Mouse (Mus musculus): ENCODE results near the gene Tnfaip8l1. TPM values are rescaled to one million over a fixed set of nuclear protein-coding genes. Genes with fewer than 3 reads are reported as not detected.
A peak's percentile ranks its signal among the peaks of the same experiment; 100 is the strongest.

Tnfaip8l1 gene
- polyA plus RNA-seq, 1 experiment from 2014 or later: 9.5 TPM

GRCm38 (mm10) chr17:56164510-56164909 is 2.2 kb downstream of the Tnfaip8l1 start:
- WGBS: 67% methylated on average over 3 of the region's 3 CpGs
- Histone ChIP-seq H3K27ac (replicated peaks) (no peak overlapping the region), H3K4me2 (no peak overlapping the region), H3K27me3 (peaks cover 9% of the 10 kb centered on the region; the same call in 1 of the 2 replicates), H3K4me3 (no peak overlapping the region), H3K9ac (no peak overlapping the region), H3K9me3 (no peaks in the 10 kb centered on the region), H3K4me1 (replicated peaks) (peaks cover 19% of the 10 kb centered on the region), H3K36me3 (no peaks in the 10 kb centered on the region)
- ATAC-seq (ENCODE audit: low FRiP score, low read depth): no peak

GRCm38 (mm10) chr17:56165671-56166070 is 3.4 kb downstream of the Tnfaip8l1 start:
- ATAC-seq (ENCODE audit: low FRiP score, low read depth): no peak
- 0 out of 2 replicates have a peak overlapping the region, but pooled peaks have one; percentile 16 for H3K4me2 ChIP-seq
- no peak overlapping the region; the same call in 1 of the 2 replicates for H3K27ac ChIP-seq (replicated peaks)

GRCm38 (mm10) chr17:56169830-56170229 is 7.6 kb downstream of the Tnfaip8l1 start:
- no peaks in the 10 kb centered on the region; the same call in 1 of the 2 replicates for H3K36me3 ChIP-seq
- H3K4me3 ChIP-seq: no peak overlapping the region
- no peaks in the 10 kb centered on the region for H3K9me3 ChIP-seq
- peaks cover 16% of the 10 kb centered on the region for H3K4me1 ChIP-seq (replicated peaks)
- H3K27ac ChIP-seq (replicated peaks): no peak overlapping the region
- WGBS: 63% methylated on average over 6 of the region's 6 CpGs
- no peaks in the 10 kb centered on the region for H3K27me3 ChIP-seq
- H3K4me2 ChIP-seq: 0 out of 2 replicates have a peak overlapping the region, but pooled peaks have one; percentile 4
- no peak for ATAC-seq (ENCODE audit: low FRiP score, low read depth)
- no peak overlapping the region for H3K9ac ChIP-seq

More at GRCm38 (mm10) chr17:56165671-56166070, 3.4 kb downstream of the Tnfaip8l1 start:
- Histone ChIP-seq H3K4me3 (no peak overlapping the region), H3K4me1 (replicated peaks) (peaks cover 24% of the 10 kb centered on the region), H3K9me3 (no peaks in the 10 kb centered on the region), H3K9ac (no peak overlapping the region), H3K36me3 (no peaks in the 10 kb centered on the region), H3K27me3 (peaks cover 9% of the 10 kb centered on the region; the same call in 1 of the 2 replicates)
- WGBS: 28% methylated on average over 11 of the region's 11 CpGs

GRCm38 (mm10) chr17:56170636-56171035 is 8.4 kb downstream of the Tnfaip8l1 start:
- Histone ChIP-seq H3K36me3 (no peaks in the 10 kb centered on the region; the same call in 1 of the 2 replicates), H3K9me3 (no peaks in the 10 kb centered on the region), H3K4me1 (replicated peaks) (peaks cover 13% of the 10 kb centered on the region), H3K9ac (no peak overlapping the region), H3K27ac (replicated peaks) (peak overlapping the region; percentile 53; the same call in 1 of the 2 replicates), H3K27me3 (no peaks in the 10 kb centered on the region), H3K4me2 (peak overlapping the region; percentile 3; the same call in 1 of the 2 replicates), H3K4me3 (no peak overlapping the region)
- ATAC-seq (ENCODE audit: low FRiP score, low read depth): peak; percentile 32; the same call in 1 of the 2 replicates
- WGBS: 19% methylated on average over 10 of the region's 10 CpGs

GRCm38 (mm10) chr17:56171456-56171855 is 9.2 kb downstream of the Tnfaip8l1 start:
- Histone ChIP-seq H3K4me2 (no peak overlapping the region), H3K9ac (no peak overlapping the region), H3K36me3 (peaks cover 4% of the 10 kb centered on the region), H3K4me1 (replicated peaks) (peaks cover 10% of the 10 kb centered on the region), H3K9me3 (no peaks in the 10 kb centered on the region), H3K4me3 (no peak overlapping the region), H3K27ac (replicated peaks) (no peak overlapping the region), H3K27me3 (no peaks in the 10 kb centered on the region)
- 63% methylated on average over 9 of the region's 9 CpGs for WGBS
- no peak for ATAC-seq (ENCODE audit: low FRiP score, low read depth)

DNA sequence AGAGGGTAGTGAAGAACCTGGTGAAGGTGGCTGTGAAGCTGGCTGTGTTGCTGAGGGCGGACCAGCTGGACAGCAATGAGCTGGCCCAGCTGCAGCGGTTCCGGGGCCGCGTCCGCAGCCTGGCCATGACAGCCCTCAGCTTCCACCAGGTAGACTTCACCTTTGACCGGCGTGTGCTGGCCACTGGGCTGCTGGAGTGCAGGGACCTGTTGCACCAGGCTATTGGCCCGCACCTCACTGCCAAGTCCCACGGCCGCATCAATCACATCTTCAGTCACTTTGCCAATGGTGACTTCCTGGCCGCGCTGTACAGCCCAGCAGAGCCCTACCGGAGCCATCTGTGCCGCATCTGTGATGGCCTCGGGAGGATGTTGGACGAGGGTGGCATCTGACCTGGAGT is 9.6 kb downstream of the Tnfaip8l1 start:
- ATAC-seq (ENCODE audit: low FRiP score, low read depth): no peak
- 91% methylated on average over 17 of the region's 17 CpGs for WGBS
- Histone ChIP-seq H3K9me3 (no peaks in the 10 kb centered on the region), H3K36me3 (peaks cover 8% of the 10 kb centered on the region), H3K9ac (no peak overlapping the region), H3K4me3 (no peak overlapping the region), H3K27me3 (no peaks in the 10 kb centered on the region), H3K4me2 (no peak overlapping the region), H3K4me1 (replicated peaks) (peaks cover 10% of the 10 kb centered on the region), H3K27ac (replicated peaks) (no peak overlapping the region)

GRCm38 (mm10) chr17:56173401-56174046 is 11.2 kb downstream of the Tnfaip8l1 start:
- 67% methylated on average over 10 of the region's 10 CpGs for WGBS
- H3K27ac ChIP-seq (replicated peaks): no peak overlapping the region
- ATAC-seq (ENCODE audit: low FRiP score, low read depth): no peak
- no peaks in the 10 kb centered on the region for H3K9me3 ChIP-seq
- no peak overlapping the region for H3K4me3 ChIP-seq
- H3K4me2 ChIP-seq: no peak overlapping the region
- H3K27me3 ChIP-seq: no peaks in the 10 kb centered on the region
- H3K4me1 ChIP-seq (replicated peaks): peaks cover 10% of the 10 kb centered on the region
- H3K36me3 ChIP-seq: peaks cover 23% of the 10 kb centered on the region
- no peak overlapping the region for H3K9ac ChIP-seq

DNA sequence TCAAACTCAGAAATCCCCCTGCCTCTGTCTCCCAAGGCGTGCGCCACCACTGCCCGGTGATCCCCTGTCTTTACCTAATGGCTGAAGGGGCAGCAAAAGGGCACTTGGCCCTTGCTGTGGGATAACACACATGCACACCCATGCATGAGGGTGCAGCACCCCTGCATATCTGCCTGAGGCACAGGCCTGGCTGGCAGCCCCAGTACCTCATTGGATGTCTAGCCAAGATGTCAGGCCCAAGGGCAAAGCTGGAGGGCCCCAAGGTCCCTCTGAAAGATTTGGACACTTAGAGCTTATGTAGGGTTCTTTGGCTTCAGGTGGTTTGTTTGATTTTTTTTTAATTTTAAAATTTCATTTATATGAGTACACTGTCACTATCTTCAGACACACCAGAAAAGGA is 13.1 kb downstream of the Tnfaip8l1 start:
- H3K27ac ChIP-seq (replicated peaks): no peak overlapping the region
- H3K9me3 ChIP-seq: no peaks in the 10 kb centered on the region
- no peak for ATAC-seq (ENCODE audit: low FRiP score, low read depth)
- peaks cover 7% of the 10 kb centered on the region for H3K4me1 ChIP-seq (replicated peaks)
- H3K4me2 ChIP-seq: no peak overlapping the region
- H3K36me3 ChIP-seq: peaks cover 31% of the 10 kb centered on the region
- WGBS: 99% methylated on average over 3 of the region's 3 CpGs
- H3K4me3 ChIP-seq: no peak overlapping the region
- no peaks in the 10 kb centered on the region for H3K27me3 ChIP-seq
- H3K9ac ChIP-seq: no peak overlapping the region

DNA sequence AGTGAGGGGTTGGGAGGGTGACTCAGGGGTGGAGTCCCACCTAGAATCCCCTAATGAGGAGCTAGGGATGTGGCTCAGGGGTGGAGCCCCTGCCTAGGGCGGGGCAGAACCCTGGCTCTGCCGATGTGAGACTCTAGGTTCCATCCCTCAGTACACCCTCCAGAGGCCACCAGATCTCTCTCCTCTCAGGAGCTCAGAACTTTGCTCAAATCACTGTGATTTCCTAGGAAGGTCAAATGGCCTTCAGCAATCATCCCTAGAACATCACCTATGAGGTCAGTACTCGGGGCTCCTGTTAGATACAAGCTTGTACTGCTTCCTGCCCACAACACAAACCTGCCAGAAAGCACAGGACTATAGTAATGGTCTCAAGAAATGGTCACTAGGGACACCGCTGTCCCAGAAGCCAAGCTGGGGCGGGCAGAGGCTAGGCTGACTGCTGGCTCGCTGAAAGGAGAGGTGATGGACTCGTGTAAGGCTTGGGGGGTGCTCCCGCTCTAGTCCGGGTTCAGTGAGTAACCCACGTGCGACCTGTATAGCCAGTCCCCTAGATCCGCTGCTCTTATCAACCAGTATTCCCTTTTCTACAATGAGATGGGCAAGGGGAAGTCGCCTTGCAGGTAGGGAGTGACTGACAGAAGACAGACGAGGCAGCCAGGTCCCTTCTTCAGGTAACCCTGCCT is 20.8 kb downstream of the Tnfaip8l1 start:
- peak overlapping the region; percentile 78 for H3K4me3 ChIP-seq
- H3K36me3 ChIP-seq: peaks cover 26% of the 10 kb centered on the region
- WGBS: 3% methylated on average over 14 of the region's 14 CpGs
- no peaks in the 10 kb centered on the region for H3K27me3 ChIP-seq
- H3K27ac ChIP-seq (replicated peaks): peak overlapping the region; percentile 75
- peak overlapping the region; percentile 87 for H3K4me2 ChIP-seq
- no peaks in the 10 kb centered on the region for H3K9me3 ChIP-seq
- peak; percentile 57 for ATAC-seq (ENCODE audit: low FRiP score, low read depth)
- H3K9ac ChIP-seq: peak overlapping the region; percentile 60
- H3K4me1 ChIP-seq (replicated peaks): peaks cover 25% of the 10 kb centered on the region

- H3K27me3 ChIP-seq: no peaks in the 10 kb centered on the region
- H3K4me2 ChIP-seq: peak within 1 kb of the TSS; percentile 87
- under 1% methylated on average over 47 of the region's 47 CpGs for WGBS
- peaks cover 29% of the 10 kb centered on the region for H3K36me3 ChIP-seq
- H3K4me3 ChIP-seq: peak within 1 kb of the TSS; percentile 78
- H3K4me1 ChIP-seq (replicated peaks): peaks cover 25% of the 10 kb centered on the region
- peak within 1 kb of the TSS; percentile 75 for H3K27ac ChIP-seq (replicated peaks)
- H3K9me3 ChIP-seq: no peaks in the 10 kb centered on the region
- peak; percentile 94 for ATAC-seq (ENCODE audit: low FRiP score, low read depth)
- peak within 1 kb of the TSS; percentile 60 for H3K9ac ChIP-seq
Observed at GRCm38 (mm10) chr17:56183658-56184103, 21.4 kb downstream of the Tnfaip8l1 start, which contains the start of gene Mydgf. Gene Mydgf, minus strand, starts transcription at chr17:56183920.

- ATAC-seq (ENCODE audit: low FRiP score, low read depth): no peak
- Histone ChIP-seq H3K4me1 (replicated peaks) (peaks cover 25% of the 10 kb centered on the region), H3K9ac (0 out of 2 replicates have a peak overlapping the region, but pooled peaks have one; percentile 10), H3K27me3 (no peaks in the 10 kb centered on the region), H3K27ac (replicated peaks) (peak overlapping the region; percentile 72; the same call in 1 of the 2 replicates), H3K4me2 (no peak overlapping the region), H3K4me3 (no peak overlapping the region), H3K36me3 (peaks cover 38% of the 10 kb centered on the region), H3K9me3 (no peaks in the 10 kb centered on the region)
- WGBS: 26% methylated on average over 11 of the region's 11 CpGs
Observed at GRCm38 (mm10) chr17:56185281-56186141, 23.2 kb downstream of the Tnfaip8l1 start.

Data from hindbrain, embryonic 15.5 days (tissue).